Comparison of ENCODE assay signal across 9 mouse cellular contexts in genomic region chr10:4389461-4390112, GRCm38 (mm10). TPM values are rescaled to one million over a fixed set of nuclear protein-coding genes. Genes with fewer than 3 reads are reported as not detected.
DNase-seq lines count a peak whose midpoint lies in the region; ATAC-seq and TF ChIP-seq lines count a peak whose summit lies in the region.
"Had no signal": no experiment of that assay in that cellular context is flagged by ENCODE, and none has a peak within 500 bp of the region (broad histone marks: within the 10 kb centered on the region; RNA-seq: fewer than 3 reads in every experiment).

No protein-coding gene starts in this region.

- no peak for DNase-seq in heart, postnatal 4 days
- no peak for DNase-seq in liver, postnatal 0 days
- DNase-seq in right cerebral cortex, postnatal 14 days, result no peak
- DNase-seq in testis, postnatal 14 days (ENCODE audit: low spot score), result no peak
- no peak for DNase-seq in kidney, adult 18-20 months
- DNase-seq: embryo, embryonic 11 days had no signal

- no peak for TF ChIP-seq POLR2A in ES-Bruce4 (IDR thresholded peaks at IDR 0.05; ENCODE audit: insufficient read depth, low read length)

- ATAC-seq in heart, embryonic 11.5 days (replicated peaks; ENCODE audit: insufficient number of reproducible peaks, low FRiP score, low TSS enrichment), result no peak
- no peak for ATAC-seq in forebrain, embryonic 16.5 days
- ATAC-seq in liver, postnatal 0 days, result no peak

- H3K4me3 ChIP-seq in heart, embryonic 11.5 days (ENCODE audit: low read depth, low read length), result peak overlapping the region; percentile 95
- H3K4me3 ChIP-seq in ES-Bruce4 (ENCODE audit: low read depth, low read length), result no peak overlapping the region; the same call in 1 of the 2 replicates
- H3K4me3 ChIP-seq in forebrain, embryonic 16.5 days (replicated peaks; ENCODE audit: low read length), result peak overlapping the region; percentile 95
- peak overlapping the region; percentile 90 for H3K4me3 ChIP-seq in liver, postnatal 0 days (ENCODE audit: low read depth, low read length)

- no peaks in the 10 kb centered on the region for H3K9me3 ChIP-seq in heart, embryonic 11.5 days (replicated peaks; ENCODE audit: control insufficient read depth, low read length)
- no peaks in the 10 kb centered on the region for H3K9me3 ChIP-seq in ES-Bruce4 (replicated peaks; ENCODE audit: control insufficient read depth, insufficient read depth, low read length, poor library complexity, severe bottlenecking)
- no peaks in the 10 kb centered on the region for H3K9me3 ChIP-seq in forebrain, embryonic 16.5 days (ENCODE audit: control insufficient read depth, low read length)
- no peaks in the 10 kb centered on the region for H3K9me3 ChIP-seq in liver, postnatal 0 days (ENCODE audit: low read length)

- H3K4me1 ChIP-seq in heart, embryonic 11.5 days (ENCODE audit: control insufficient read depth, insufficient read depth, low read length), result peaks cover 17% of the 10 kb centered on the region
- H3K4me1 ChIP-seq in ES-Bruce4 (ENCODE audit: control insufficient read depth, insufficient read depth, low read length), result peaks cover 3% of the 10 kb centered on the region
- peaks cover 38% of the 10 kb centered on the region for H3K4me1 ChIP-seq in forebrain, embryonic 16.5 days (replicated peaks; ENCODE audit: control insufficient read depth, insufficient read depth, low read length)
- peaks cover 45% of the 10 kb centered on the region for H3K4me1 ChIP-seq in liver, postnatal 0 days (ENCODE audit: insufficient read depth)

- H3K27ac ChIP-seq in heart, embryonic 11.5 days (ENCODE audit: low read depth, low read length), result no peak overlapping the region
- H3K27ac ChIP-seq in ES-Bruce4 (ENCODE audit: insufficient read depth, low read length), result no peak overlapping the region
- H3K27ac ChIP-seq in forebrain, embryonic 16.5 days (ENCODE audit: low read length), result no peak overlapping the region
- H3K27ac ChIP-seq in liver, postnatal 0 days (ENCODE audit: low read depth), result 0 out of 2 replicates have a peak overlapping the region, but pooled peaks have one; percentile 5

- no peak for TF ChIP-seq EP300 in ES-Bruce4 (IDR thresholded peaks at IDR 0.05; ENCODE audit: insufficient read depth, low read depth, low read length)
- TF ChIP-seq EP300 in liver, postnatal 0 days (IDR thresholded peaks at IDR 0.05; ENCODE audit: low read depth), result no peak

- H3K4me2 ChIP-seq in heart, embryonic 11.5 days, result peak overlapping the region; percentile 91
- peak overlapping the region; percentile 95 for H3K4me2 ChIP-seq in forebrain, embryonic 16.5 days (ENCODE audit: low read length)
- H3K4me2 ChIP-seq in liver, postnatal 0 days (ENCODE audit: low read depth, low read length), result peak overlapping the region; percentile 97

- TF ChIP-seq CTCF in ES-Bruce4 (IDR thresholded peaks at IDR 0.05; ENCODE audit: low read depth, low read length), result no peak
- TF ChIP-seq CTCF in liver, postnatal 0 days (IDR thresholded peaks at IDR 0.05; ENCODE audit: low read depth), result no peak

- whole genome bisulfite sequencing in heart, embryonic 11.5 days (ENCODE audit: insufficient replicate concordance), result 58% methylated on average over 5 of the region's 5 CpGs
- WGBS in forebrain, embryonic 16.5 days, result 62% methylated on average over 5 of the region's 5 CpGs
- WGBS in liver, postnatal 0 days (ENCODE audit: insufficient replicate concordance), result 58% methylated on average over 5 of the region's 5 CpGs

- peaks cover 2% of the 10 kb centered on the region; the same call in 1 of the 2 replicates for H3K36me3 ChIP-seq in heart, embryonic 11.5 days (ENCODE audit: control insufficient read depth, insufficient read depth, low read length)
- peaks cover 17% of the 10 kb centered on the region for H3K36me3 ChIP-seq in ES-Bruce4 (ENCODE audit: control insufficient read depth, insufficient read depth, low read length, poor library complexity, severe bottlenecking)
- H3K36me3 ChIP-seq in forebrain, embryonic 16.5 days (ENCODE audit: control insufficient read depth, insufficient read depth), result no peaks in the 10 kb centered on the region
- H3K36me3 ChIP-seq in liver, postnatal 0 days (replicated peaks; ENCODE audit: insufficient read depth, low read length), result 0 out of 2 replicates have a peak, but pooled peaks cover 5% of the 10 kb centered on the region

- H3K27me3 ChIP-seq in heart, embryonic 11.5 days (ENCODE audit: control insufficient read depth, insufficient read depth, low read length), result no peaks in the 10 kb centered on the region
- no peaks in the 10 kb centered on the region for H3K27me3 ChIP-seq in ES-Bruce4 (ENCODE audit: control insufficient read depth, insufficient read depth, low read length, poor library complexity, severe bottlenecking)
- no peaks in the 10 kb centered on the region for H3K27me3 ChIP-seq in forebrain, embryonic 16.5 days (replicated peaks; ENCODE audit: control insufficient read depth, insufficient read depth, low read length)
- H3K27me3 ChIP-seq in liver, postnatal 0 days (ENCODE audit: insufficient read depth, low read length), result no peaks in the 10 kb centered on the region

- H3K9ac ChIP-seq in heart, embryonic 11.5 days (ENCODE audit: low read depth, low read length), result peak overlapping the region; percentile 99
- peak overlapping the region; percentile 100; the same call in 1 of the 2 replicates for H3K9ac ChIP-seq in ES-Bruce4 (ENCODE audit: low read depth, poor library complexity, severe bottlenecking)
- peak overlapping the region; percentile 22; the same call in 1 of the 2 replicates for H3K9ac ChIP-seq in forebrain, embryonic 16.5 days (replicated peaks; ENCODE audit: low read depth, low read length)
- peak overlapping the region; percentile 93 for H3K9ac ChIP-seq in liver, postnatal 0 days (replicated peaks)

RNA-seq across cellular contexts. Expression of gene Zbtb2, which starts 1.7 kb away (rescaled TPM):
- 10.8 and 14.0 TPM in 2 replicates for polyA plus RNA-seq in heart, embryonic 11.5 days (2014; fragmentation: Nextera tagmentation; extraction: Ambion mirVana)
- 10 to 100 TPM; 10.6 to 10.9 TPM for total RNA-seq in heart, postnatal 4 days (2021)
- 11.0 and 13.1 TPM in 2 replicates for polyA plus RNA-seq in ES-Bruce4 (2011; ENCODE audit: insufficient read depth, insufficient read length, low read depth, missing spikeins)
- polyA plus RNA-seq in forebrain, embryonic 16.5 days (2015; fragmentation: Nextera tagmentation; extraction: Ambion mirVana), result 17.9 and 19.3 TPM in 2 replicates
- 3.1 TPM in 2 replicates for polyA plus RNA-seq in liver, postnatal 0 days (2015; fragmentation: Nextera tagmentation; extraction: Ambion mirVana)

RNA-seq across cellular contexts. Expression of gene Rmnd1, which starts 42.6 kb away (rescaled TPM):
- polyA plus RNA-seq in heart, embryonic 11.5 days (2014; fragmentation: Nextera tagmentation; extraction: Ambion mirVana), result 87.3 and 91.7 TPM in 2 replicates
- 10 to 100 TPM; 50.5 to 52.2 TPM for total RNA-seq in heart, postnatal 4 days (2021)
- 72.8 and 77.1 TPM in 2 replicates for polyA plus RNA-seq in ES-Bruce4 (2011; ENCODE audit: insufficient read depth, insufficient read length, low read depth, missing spikeins)
- polyA plus RNA-seq in forebrain, embryonic 16.5 days (2015; fragmentation: Nextera tagmentation; extraction: Ambion mirVana), result 53.6 and 57.5 TPM in 2 replicates
- 15.6 and 16.6 TPM in 2 replicates for polyA plus RNA-seq in liver, postnatal 0 days (2015; fragmentation: Nextera tagmentation; extraction: Ambion mirVana)

RNA-seq across cellular contexts. Expression of gene Armt1, which starts 42.7 kb away (rescaled TPM):
- 20.2 and 23.3 TPM in 2 replicates for polyA plus RNA-seq in heart, embryonic 11.5 days (2014; fragmentation: Nextera tagmentation; extraction: Ambion mirVana)
- total RNA-seq in heart, postnatal 4 days (2021), result 10 to 100 TPM; 11.1 to 11.8 TPM
- polyA plus RNA-seq in ES-Bruce4 (2011; ENCODE audit: insufficient read depth, insufficient read length, low read depth, missing spikeins), result 80.4 and 84.0 TPM in 2 replicates
- 12.8 and 14.1 TPM in 2 replicates for polyA plus RNA-seq in forebrain, embryonic 16.5 days (2015; fragmentation: Nextera tagmentation; extraction: Ambion mirVana)
- 12.3 and 13.6 TPM in 2 replicates for polyA plus RNA-seq in liver, postnatal 0 days (2015; fragmentation: Nextera tagmentation; extraction: Ambion mirVana)

Comparison
In these comparisons a context has a peak if more than half of its experiments do, and no peak if none do; other contexts are left out.
1. H3K9ac ChIP-seq: peak in every context shown above with its lines; median percentile 100 in ES-Bruce4; 99 in heart, embryonic 11.5 days; 93 in liver, postnatal 0 days; 22 in forebrain, embryonic 16.5 days.